In genomic region chr11:18885036-18885728, GRCm38 (mm10) we compare ENCODE assay signal across 11 mouse cellular contexts.
DNase-seq lines count a peak whose midpoint lies in the region; ATAC-seq and TF ChIP-seq lines count a peak whose summit lies in the region.
"Had no signal": no experiment of that assay in that cellular context is flagged by ENCODE, and none has a peak within 500 bp of the region (broad histone marks: within the 10 kb centered on the region; RNA-seq: fewer than 3 reads in every experiment).

No protein-coding gene starts in this region.

- DNase-seq in heart, adult 2 months: no peak
- no peak for DNase-seq in liver, postnatal 0 days
- DNase-seq in spleen, adult 18-20 months: no peak
- no peak for DNase-seq in urinary bladder, postnatal 25 days (ENCODE audit: low spot score)
- no peak for DNase-seq in urinary bladder, postnatal 36 days (ENCODE audit: low spot score in 2 of 2)
- DNase-seq: forebrain, postnatal 0 days; left cerebral cortex, postnatal 4 days had no signal

- H3K4me3 ChIP-seq in heart, embryonic 16.5 days (ENCODE audit: low read length): no peak overlapping the region
- no peak overlapping the region for H3K4me3 ChIP-seq in heart, adult 2 months
- H3K4me3 ChIP-seq in brown adipose tissue, adult 24 weeks (ENCODE audit: insufficient read depth, low read depth, low read length): no peak overlapping the region
- H3K4me3 ChIP-seq in hindbrain, embryonic 13.5 days: no peak overlapping the region
- no peak overlapping the region for H3K4me3 ChIP-seq in liver, postnatal 0 days (ENCODE audit: low read depth, low read length)
- H3K4me3 ChIP-seq: megakaryocyte, embryonic 14.5 days had no signal

- H3K36me3 ChIP-seq in heart, embryonic 16.5 days (ENCODE audit: control insufficient read depth, insufficient read depth): no peaks in the 10 kb centered on the region; the same call in 1 of the 2 replicates
- H3K36me3 ChIP-seq in heart, adult 2 months (ENCODE audit: control insufficient read depth, insufficient read depth, low read length): no peaks in the 10 kb centered on the region; the same call in 1 of the 2 replicates
- no peaks in the 10 kb centered on the region; the same call in 1 of the 2 replicates for H3K36me3 ChIP-seq in hindbrain, embryonic 13.5 days
- no peaks in the 10 kb centered on the region for H3K36me3 ChIP-seq in liver, postnatal 0 days (replicated peaks; ENCODE audit: insufficient read depth, low read length)

- 66% methylated on average over 6 of the region's 6 CpGs for WGBS in heart, embryonic 16.5 days
- WGBS in heart, adult 2 months: 78% methylated on average over 6 of the region's 6 CpGs
- WGBS in hindbrain, embryonic 13.5 days: 19% methylated on average over 6 of the region's 6 CpGs
- WGBS in liver, postnatal 0 days (ENCODE audit: insufficient replicate concordance): 38% methylated on average over 6 of the region's 6 CpGs

- no peaks in the 10 kb centered on the region for H3K9me3 ChIP-seq in heart, embryonic 16.5 days (replicated peaks; ENCODE audit: control insufficient read depth, low read length)
- no peaks in the 10 kb centered on the region for H3K9me3 ChIP-seq in hindbrain, embryonic 13.5 days
- H3K9me3 ChIP-seq in liver, postnatal 0 days (ENCODE audit: low read length): no peaks in the 10 kb centered on the region
- H3K9me3 ChIP-seq: megakaryocyte, embryonic 14.5 days had no signal

- H3K27me3 ChIP-seq in heart, embryonic 16.5 days (ENCODE audit: control insufficient read depth, insufficient read depth, low read length): no peaks in the 10 kb centered on the region
- H3K27me3 ChIP-seq in heart, adult 2 months (ENCODE audit: control insufficient read depth, insufficient read depth, low read length): no peaks in the 10 kb centered on the region
- no peaks in the 10 kb centered on the region for H3K27me3 ChIP-seq in hindbrain, embryonic 13.5 days
- H3K27me3 ChIP-seq in liver, postnatal 0 days (ENCODE audit: insufficient read depth, low read length): no peaks in the 10 kb centered on the region
- H3K27me3 ChIP-seq: megakaryocyte, embryonic 14.5 days had no signal

- H3K9ac ChIP-seq in heart, embryonic 16.5 days (ENCODE audit: low read length): no peak overlapping the region
- no peak overlapping the region for H3K9ac ChIP-seq in heart, adult 2 months (ENCODE audit: low read depth, low read length)
- peak overlapping the region; percentile 25; the same call in 1 of the 2 replicates for H3K9ac ChIP-seq in hindbrain, embryonic 13.5 days
- no peak overlapping the region for H3K9ac ChIP-seq in liver, postnatal 0 days (replicated peaks)
- H3K9ac ChIP-seq: forebrain, postnatal 0 days had no signal

- TF ChIP-seq CTCF in heart, adult 2 months (IDR thresholded peaks at IDR 0.05): no peak
- TF ChIP-seq CTCF in liver, postnatal 0 days (IDR thresholded peaks at IDR 0.05; ENCODE audit: low read depth): no peak

- H3K4me2 ChIP-seq in heart, embryonic 16.5 days (ENCODE audit: low read depth, low read length): no peak overlapping the region
- peak overlapping the region; percentile 13; the same call in 1 of the 2 replicates for H3K4me2 ChIP-seq in hindbrain, embryonic 13.5 days
- H3K4me2 ChIP-seq in liver, postnatal 0 days (ENCODE audit: low read depth, low read length): peak overlapping the region; percentile 34; the same call in 1 of the 2 replicates

- TF ChIP-seq POLR2A in heart, adult 2 months (IDR thresholded peaks at IDR 0.05; ENCODE audit: insufficient read depth, low read depth, low read length): no peak

- H3K79me2 ChIP-seq in heart, adult 2 months (replicated peaks; ENCODE audit: control insufficient read depth, insufficient read depth, low read length): no peaks in the 10 kb centered on the region; the same call in 1 of the 2 replicates

- H3K27ac ChIP-seq in heart, embryonic 16.5 days (ENCODE audit: low read length): peak overlapping the region; percentile 39; the same call in 1 of the 2 replicates
- no peak overlapping the region for H3K27ac ChIP-seq in heart, adult 2 months
- peak overlapping the region; percentile 85 for H3K27ac ChIP-seq in brown adipose tissue, adult 24 weeks (replicated peaks; ENCODE audit: low read depth, low read length)
- peak overlapping the region; percentile 85 for H3K27ac ChIP-seq in hindbrain, embryonic 13.5 days
- peak overlapping the region; percentile 41 for H3K27ac ChIP-seq in liver, postnatal 0 days (ENCODE audit: low read depth)

- no peak for TF ChIP-seq EP300 in heart, adult 2 months (IDR thresholded peaks at IDR 0.05; ENCODE audit: insufficient read depth, low read depth, low read length)
- TF ChIP-seq EP300 in liver, postnatal 0 days (IDR thresholded peaks at IDR 0.05; ENCODE audit: low read depth): no peak

- H3K4me1 ChIP-seq in heart, embryonic 16.5 days (ENCODE audit: control insufficient read depth, insufficient read depth, low read length): peaks cover 10% of the 10 kb centered on the region
- no peaks in the 10 kb centered on the region for H3K4me1 ChIP-seq in heart, adult 2 months (ENCODE audit: control insufficient read depth, insufficient read depth, low read length)
- H3K4me1 ChIP-seq in brown adipose tissue, adult 24 weeks (ENCODE audit: control insufficient read depth, insufficient read depth, insufficient read length, low read length): no peaks in the 10 kb centered on the region; the same call in 1 of the 2 replicates
- peaks cover 70% of the 10 kb centered on the region for H3K4me1 ChIP-seq in hindbrain, embryonic 13.5 days (replicated peaks)
- H3K4me1 ChIP-seq in liver, postnatal 0 days (ENCODE audit: insufficient read depth): 0 out of 2 replicates have a peak, but pooled peaks cover 2% of the 10 kb centered on the region

- intact Hi-C loops in heart, adult 2 months (cut with DNase I): no loop called here

- ATAC-seq in heart, embryonic 16.5 days (replicated peaks; ENCODE audit: extremely low read depth, insufficient read depth, low FRiP score): no peak
- ATAC-seq in hindbrain, embryonic 13.5 days (ENCODE audit: low FRiP score): no peak
- ATAC-seq in liver, postnatal 0 days: peak; percentile 50; the same call in 1 of the 2 replicates
- ATAC-seq: forebrain, postnatal 0 days had no signal
